Mouse (Mus musculus): ENCODE measurements around the gene Mgat4b. TPM values are rescaled to one million over a fixed set of nuclear protein-coding genes. Genes with fewer than 3 reads are reported as not detected.
"Not testable (repeated sequence)": the region's sequence is repeated elsewhere in the genome, so short reads cannot be mapped to it uniquely, and the experiment has no call there.

Mgat4b gene
- 52.8 and 56.6 TPM in 2 replicates for polyA plus RNA-seq (2015; fragmentation: Nextera tagmentation; extraction: Ambion mirVana)

DNA sequence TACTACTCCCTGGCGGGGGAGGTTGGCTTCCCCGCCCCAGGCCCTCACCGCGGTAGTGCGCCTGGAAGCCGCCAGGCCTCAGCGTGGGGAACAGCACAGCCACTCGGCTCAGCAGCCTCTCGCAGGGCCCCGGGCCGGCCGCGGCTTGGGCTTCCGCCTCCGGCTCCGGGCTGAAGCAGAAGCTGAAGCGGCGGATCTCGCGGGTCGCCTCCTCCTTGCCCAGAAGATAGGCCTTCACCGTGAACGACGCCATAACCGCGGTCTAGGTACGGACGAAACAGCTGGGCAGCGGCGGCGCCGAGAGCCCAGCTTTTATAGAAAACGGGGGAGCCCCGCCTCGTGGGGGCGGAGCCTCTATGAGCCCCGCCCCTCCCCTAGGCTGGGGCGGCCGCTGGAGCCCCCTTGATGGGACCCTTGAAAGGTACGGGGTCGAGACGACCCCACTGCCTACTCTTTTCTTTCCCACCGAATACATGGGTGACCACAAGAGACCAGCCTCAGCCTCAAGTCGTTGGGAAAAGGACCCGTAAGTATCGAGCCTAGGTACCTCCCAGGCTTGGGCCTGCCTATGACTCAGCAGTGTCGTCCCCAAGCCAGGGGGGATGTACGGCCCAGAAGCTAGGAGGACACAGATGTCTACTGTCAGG is at the start of gene Mgat4b, which contains the start of gene Sqstm1:
Gene Mgat4b, plus strand, starts transcription at position 386 of the 647 bp plus-strand sequence.
Gene Sqstm1, minus strand, starts transcription at position 323 of the 647 bp plus-strand sequence.
- peaks cover 26% of the 10 kb centered on the region for H3K36me3 ChIP-seq
- peak within 1 kb of the TSS; percentile 98 for H3K27ac ChIP-seq (replicated peaks)
- H3K9me3 ChIP-seq, result no peaks in the 10 kb centered on the region
- peak within 1 kb of the TSS; percentile 73 for H3K4me2 ChIP-seq
- peak; percentile 88 for ATAC-seq (ENCODE audit: low read depth)
- H3K4me1 ChIP-seq (replicated peaks), result peaks cover 32% of the 10 kb centered on the region
- no peaks in the 10 kb centered on the region for H3K27me3 ChIP-seq
- H3K9ac ChIP-seq, result peak within 1 kb of the TSS; percentile 93
- peak within 1 kb of the TSS; percentile 97 for H3K4me3 ChIP-seq
- WGBS, result under 1% methylated on average over 48 of the region's 48 CpGs

DNA sequence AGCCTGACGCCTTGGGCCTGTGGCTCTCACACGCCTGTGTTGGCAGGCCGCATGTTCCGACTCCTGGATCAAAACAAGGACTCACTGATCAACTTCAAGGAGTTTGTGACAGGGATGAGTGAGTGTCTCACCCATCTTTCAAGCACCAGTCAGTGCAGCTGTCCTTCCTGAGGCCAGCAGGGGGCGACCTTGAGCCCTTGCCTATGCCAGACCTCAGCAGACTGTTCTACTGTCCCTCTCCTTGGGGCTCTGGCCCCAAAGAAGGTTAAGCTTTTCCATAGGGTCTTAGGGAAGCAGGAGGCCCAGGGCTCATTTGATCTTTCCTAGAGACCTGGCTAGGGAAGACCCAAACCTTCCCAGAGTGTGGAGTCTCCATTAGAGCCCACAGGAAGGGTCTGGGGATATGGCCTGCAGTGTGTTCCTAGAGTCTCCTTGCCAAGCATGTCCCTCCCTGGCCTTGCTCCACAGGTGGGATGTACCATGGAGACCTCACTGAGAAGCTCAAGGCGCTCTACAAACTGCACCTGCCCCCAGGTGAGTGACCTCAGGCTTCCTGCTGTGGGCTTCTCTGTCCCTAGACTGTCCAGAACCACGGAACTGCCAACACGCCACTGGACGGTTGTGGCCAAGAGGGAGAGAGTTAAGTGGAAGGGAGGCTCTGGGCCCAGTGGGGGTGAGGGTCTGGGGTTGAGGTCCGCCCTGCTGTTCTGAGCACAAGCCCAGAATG is 48.9 kb upstream of the Mgat4b start:
- 0 out of 2 replicates have a peak, but pooled peaks have one; percentile 23 for ATAC-seq (ENCODE audit: low read depth)

DNA sequence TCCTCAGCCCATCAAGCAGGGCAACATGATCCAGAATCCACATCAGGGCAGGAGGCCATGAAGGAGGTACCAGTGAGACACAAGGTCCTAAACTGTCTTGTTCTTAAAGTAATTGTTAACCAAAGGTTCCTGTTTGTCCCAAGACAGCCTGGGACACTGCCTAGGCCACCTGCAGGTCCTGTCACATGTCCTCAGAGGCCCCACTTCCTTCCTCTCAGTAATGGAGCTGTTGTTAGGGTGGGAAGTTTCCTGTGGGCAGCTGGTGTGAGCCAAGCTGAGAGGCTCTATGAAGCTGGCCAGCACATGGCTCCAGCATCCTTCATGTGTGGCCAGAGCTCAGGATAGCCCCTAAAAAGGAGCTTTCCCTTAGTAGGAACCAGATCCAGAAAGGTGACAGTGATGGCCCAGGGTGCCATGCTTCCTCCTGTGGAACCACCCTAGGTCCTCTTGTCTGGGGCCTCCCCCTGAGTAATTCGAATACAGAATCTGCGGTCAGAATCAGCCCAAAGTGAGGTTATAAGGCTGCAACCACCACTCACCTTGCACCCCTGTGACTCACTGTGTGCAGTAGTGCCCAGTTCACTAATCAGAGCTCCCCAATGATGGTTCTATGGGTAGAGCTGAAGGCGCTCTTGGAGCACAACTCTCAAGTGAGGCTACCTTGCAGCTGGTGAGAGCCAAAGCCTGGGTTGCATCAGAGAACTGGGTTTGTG is 48.2 kb upstream of the Mgat4b start:
- Histone ChIP-seq H3K9ac (no peak overlapping the region), H3K27ac (replicated peaks) (no peak overlapping the region), H3K4me3 (no peak overlapping the region), H3K27me3 (no peaks in the 10 kb centered on the region), H3K36me3 (peaks cover 85% of the 10 kb centered on the region), H3K4me1 (replicated peaks) (no peaks in the 10 kb centered on the region), H3K4me2 (no peak overlapping the region), H3K9me3 (no peaks in the 10 kb centered on the region)
- 92% methylated on average over 3 of the region's 3 CpGs for WGBS
- no peak for ATAC-seq (ENCODE audit: low read depth)

More for the DNA sequence above, 48.9 kb upstream of the Mgat4b start:
- Histone ChIP-seq H3K4me1 (replicated peaks) (no peaks in the 10 kb centered on the region), H3K9me3 (no peaks in the 10 kb centered on the region), H3K4me3 (no peak overlapping the region), H3K4me2 (no peak overlapping the region), H3K27ac (replicated peaks) (no peak overlapping the region), H3K36me3 (peaks cover 92% of the 10 kb centered on the region), H3K9ac (no peak overlapping the region), H3K27me3 (no peaks in the 10 kb centered on the region)
- 60% methylated on average over 10 of the region's 10 CpGs for WGBS

GRCm38 (mm10) chr11:50168352-50168751 is 42.3 kb upstream of the Mgat4b start:
- Histone ChIP-seq H3K4me2 (no peak overlapping the region), H3K9ac (no peak overlapping the region), H3K4me1 (replicated peaks) (no peaks in the 10 kb centered on the region), H3K36me3 (peaks cover 74% of the 10 kb centered on the region), H3K9me3 (no peaks in the 10 kb centered on the region), H3K27ac (replicated peaks) (no peak overlapping the region), H3K4me3 (no peak overlapping the region), H3K27me3 (no peaks in the 10 kb centered on the region)
- 91% methylated on average over 5 of the region's 5 CpGs for WGBS
- ATAC-seq (ENCODE audit: low read depth), result no peak

- not testable (repeated sequence) for H3K9me3 ChIP-seq, H3K27me3 ChIP-seq
- Histone ChIP-seq H3K9ac (peak within 1 kb of the TSS; percentile 87), H3K27ac (replicated peaks) (peak within 1 kb of the TSS; percentile 89), H3K4me3 (peak within 1 kb of the TSS; percentile 74), H3K4me2 (peak within 1 kb of the TSS; percentile 81), H3K36me3 (peaks cover 53% of the 10 kb centered on the region), H3K4me1 (replicated peaks) (peaks cover 13% of the 10 kb centered on the region)
- ATAC-seq (ENCODE audit: low read depth), result peak; percentile 54
- 8% methylated on average over 19 of the region's 19 CpGs for whole genome bisulfite sequencing
Measured at GRCm38 (mm10) chr11:50174111-50174729, 36.5 kb upstream of the Mgat4b start, which contains the start of gene Mrnip. Gene Mrnip (plus strand): TSS chr11:50174444.

DNA sequence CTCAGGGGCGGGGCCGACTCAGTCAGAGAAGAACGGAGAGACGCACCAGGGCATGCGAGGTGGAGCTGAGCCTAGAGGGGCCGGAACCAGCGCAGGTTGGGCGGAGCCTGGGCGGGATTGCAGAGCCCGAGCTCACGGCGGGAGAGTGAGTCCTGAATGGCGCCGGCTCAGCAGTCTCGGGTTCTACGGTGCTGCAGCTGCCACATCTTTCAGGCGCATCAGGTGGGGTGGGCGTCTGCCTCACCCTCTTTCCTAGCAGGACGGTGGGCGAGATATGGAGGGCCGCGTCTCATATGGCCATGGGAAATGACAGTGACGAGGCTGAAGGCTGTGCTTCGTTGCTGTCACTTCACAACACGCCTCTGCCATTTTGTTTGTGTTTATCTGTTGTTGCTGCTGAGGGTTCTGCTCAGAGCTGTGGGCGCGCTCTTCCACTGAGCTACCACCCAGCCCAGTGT is 35.9 kb upstream of the Mgat4b start:
- under 1% methylated on average over 27 of the region's 27 CpGs for WGBS
- Histone ChIP-seq H3K9ac (peak overlapping the region; percentile 87), H3K4me3 (peak overlapping the region; percentile 74), H3K27ac (replicated peaks) (peak overlapping the region; percentile 89), H3K9me3 (no peaks in the 10 kb centered on the region), H3K27me3 (no peaks in the 10 kb centered on the region), H3K4me1 (replicated peaks) (peaks cover 13% of the 10 kb centered on the region), H3K36me3 (peaks cover 48% of the 10 kb centered on the region), H3K4me2 (peak overlapping the region; percentile 81)
- ATAC-seq (ENCODE audit: low read depth), result peak; percentile 99

DNA sequence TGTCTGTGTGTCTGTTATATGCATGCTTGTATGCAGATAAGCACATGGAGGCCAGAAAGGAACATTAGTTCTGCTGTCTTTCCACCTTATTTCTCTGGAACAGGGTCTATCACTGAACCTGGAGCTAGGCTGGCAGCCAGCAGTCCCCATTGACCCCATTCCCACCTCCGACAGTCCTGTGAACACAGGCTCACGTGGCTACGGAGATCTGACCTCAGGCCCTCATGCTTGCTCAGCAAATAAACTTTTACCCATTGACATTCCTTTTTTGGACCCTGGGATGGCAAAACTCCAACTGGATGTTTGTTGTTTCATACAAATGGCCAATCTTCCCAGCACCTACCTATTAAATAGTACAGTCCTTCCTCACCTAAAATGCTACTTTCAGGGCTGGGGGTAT is 34.3 kb upstream of the Mgat4b start:
- H3K36me3 ChIP-seq, result peaks cover 36% of the 10 kb centered on the region
- H3K4me3 ChIP-seq, result no peak overlapping the region
- H3K9me3 ChIP-seq, result no peaks in the 10 kb centered on the region
- ATAC-seq (ENCODE audit: low read depth), result no peak
- no peak overlapping the region for H3K9ac ChIP-seq
- no peak overlapping the region for H3K27ac ChIP-seq (replicated peaks)
- H3K27me3 ChIP-seq, result no peaks in the 10 kb centered on the region
- peaks cover 13% of the 10 kb centered on the region for H3K4me1 ChIP-seq (replicated peaks)
- 0 out of 2 replicates have a peak overlapping the region, but pooled peaks have one; percentile 81 for H3K4me2 ChIP-seq
- 86% methylated on average over 3 of the region's 3 CpGs for WGBS

DNA sequence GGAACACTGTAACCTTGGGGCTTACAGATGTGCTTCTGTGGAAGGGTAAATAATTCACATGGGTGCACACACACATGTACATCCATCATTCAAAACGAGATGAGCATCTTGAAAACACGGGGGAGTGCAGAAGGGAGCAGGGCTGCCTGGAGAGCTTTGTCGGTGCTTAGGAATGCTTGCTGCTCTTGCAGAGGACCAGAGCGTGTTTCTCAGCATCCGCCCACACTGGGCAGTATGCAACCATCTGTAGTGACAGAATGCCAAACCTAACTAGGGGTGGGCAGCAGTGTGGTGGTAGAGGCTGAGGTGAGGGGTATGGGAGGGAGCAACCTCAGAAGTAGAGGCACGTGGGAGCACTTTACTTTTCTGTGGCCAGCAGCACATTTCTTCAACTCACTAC is 33.6 kb upstream of the Mgat4b start:
- Histone ChIP-seq H3K27ac (replicated peaks) (no peak overlapping the region), H3K9ac (no peak overlapping the region), H3K9me3 (no peaks in the 10 kb centered on the region), H3K4me3 (no peak overlapping the region), H3K4me2 (no peak overlapping the region), H3K4me1 (replicated peaks) (peaks cover 13% of the 10 kb centered on the region), H3K27me3 (no peaks in the 10 kb centered on the region), H3K36me3 (peaks cover 30% of the 10 kb centered on the region)
- WGBS, result 77% methylated on average over 6 of the region's 6 CpGs
- no peak for ATAC-seq (ENCODE audit: low read depth)

GRCm38 (mm10) chr11:50178532-50179488 is 31.9 kb upstream of the Mgat4b start:
- Histone ChIP-seq H3K36me3 (peaks cover 43% of the 10 kb centered on the region), H3K4me2 (no peak overlapping the region), H3K27ac (replicated peaks) (no peak overlapping the region), H3K4me1 (replicated peaks) (peaks cover 13% of the 10 kb centered on the region), H3K9ac (no peak overlapping the region; the same call in 1 of the 2 replicates), H3K4me3 (no peak overlapping the region), H3K27me3 (no peaks in the 10 kb centered on the region), H3K9me3 (no peaks in the 10 kb centered on the region)
- ATAC-seq (ENCODE audit: low read depth), result no peak
- 85% methylated on average over 5 of the region's 5 CpGs for WGBS

- Histone ChIP-seq H3K9ac (no peak overlapping the region), H3K36me3 (peaks cover 53% of the 10 kb centered on the region), H3K4me3 (no peak overlapping the region), H3K27ac (replicated peaks) (no peak overlapping the region), H3K27me3 (no peaks in the 10 kb centered on the region), H3K9me3 (no peaks in the 10 kb centered on the region), H3K4me1 (replicated peaks) (peaks cover 6% of the 10 kb centered on the region; the same call in 1 of the 2 replicates), H3K4me2 (no peak overlapping the region)
- ATAC-seq (ENCODE audit: low read depth), result no peak
- WGBS, result 86% methylated on average over 6 of the region's 6 CpGs
Measured at GRCm38 (mm10) chr11:50180478-50181231, 30.0 kb upstream of the Mgat4b start.
